Mouse (Mus musculus) lung, adult 2 months (tissue): Measurements from ENCODE around the gene Prr23a1.

Experiments used
- CTCF ChIP-seq: fragments of 200-500 bp; IDR thresholded peaks from 2 replicates; pipeline ENCODE4 v1.5.1; 2011; ENCODE audit warnings: mild to moderate bottlenecking, low read length, control low read depth; ENCODE audit not compliant: insufficient read depth
- POLR2A ChIP-seq: fragments of 200-500 bp; IDR thresholded peaks from 2 replicates; pipeline ENCODE4 v1.6.1; 2011; ENCODE audit warnings: low read depth, mild to moderate bottlenecking, control low read depth, low read length, borderline replicate concordance; ENCODE audit errors: extremely low read depth

DNA sequence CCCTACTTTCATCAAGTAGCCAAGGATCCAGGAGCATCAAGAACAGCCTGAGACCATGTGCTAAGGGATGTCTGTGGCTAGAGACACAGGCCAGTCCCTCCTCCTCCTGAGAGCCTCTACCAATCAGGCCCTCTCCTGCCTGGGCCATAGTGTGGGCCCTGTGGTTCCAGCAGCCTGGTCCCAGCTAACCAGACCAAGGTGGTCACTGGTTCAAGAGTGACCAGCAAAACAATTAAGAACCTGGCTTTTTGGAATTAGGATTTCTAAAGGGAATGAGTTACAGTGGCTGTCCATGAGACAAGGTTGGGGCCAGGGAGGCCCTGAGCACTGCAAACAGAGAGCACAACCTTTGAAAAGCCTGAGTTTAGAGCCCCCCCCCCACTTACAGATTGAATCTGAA is 21.2 kb upstream of the Prr23a1 start:
- TF ChIP-seq CTCF: no peak
- TF ChIP-seq POLR2A: no peak
